Mouse (Mus musculus) left cerebral cortex, postnatal 4 days (tissue): ENCODE results near the gene Syce2. TPM values are rescaled to one million over a fixed set of nuclear protein-coding genes. Genes with fewer than 3 reads are reported as not detected.
"Not testable (repeated sequence)": the region's sequence is repeated elsewhere in the genome, so short reads cannot be mapped to it uniquely, and the experiment has no call there.

Experiments used
- DNase-seq: peaks from one replicate; pipeline ENCODE4 v3.0.0-alpha.2; 2022
- intact Hi-C: fragments of 180-260 bp; cut with DNase I; formaldehyde crosslinking; loops from one replicate; pipeline ENCODE4 v1.15.1; 2025
- total RNA-seq, 2 experiments: library from RNA; stranded (reverse); gene quantifications; 2 replicates each; pipeline ENCODE4 v1.2.3; 2021

The Syce2 gene
- total RNA-seq = 10 to 100 TPM; 42.0 to 42.4 TPM

GRCm38 (mm10) chr8:84871376-84872308 is at the start of gene Syce2:
Gene Syce2 (plus strand): TSS chr8:84872111.
- peak; percentile 74 for DNase-seq
- intact Hi-C loops = no loop called here

DNA sequence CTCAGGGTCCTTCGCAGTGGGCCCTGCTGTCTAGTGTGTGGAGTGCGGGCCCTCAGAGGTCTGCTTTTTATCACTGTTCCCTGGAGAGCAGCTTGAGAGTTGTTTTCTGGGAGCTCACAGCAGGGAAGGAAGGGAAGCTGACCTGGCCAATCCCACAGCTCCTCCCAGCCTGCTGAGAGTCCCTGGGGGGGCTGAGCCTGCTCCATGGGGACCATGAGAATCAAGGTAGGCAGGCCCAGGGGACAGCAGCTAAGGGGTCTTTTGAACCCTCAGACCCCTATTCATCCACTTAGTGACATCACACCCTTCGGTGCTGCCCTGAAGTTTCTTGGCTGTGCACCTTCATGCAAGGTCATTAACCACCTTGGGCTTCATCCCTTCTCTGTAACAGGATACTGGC is 49.2 kb upstream of the Syce2 start, which contains the start of gene Dand5:
Dand5 (minus strand) TSS at position 101 of the 400 bp plus-strand sequence.
- no peak for DNase-seq
- intact Hi-C loops = no loop called here

DNA sequence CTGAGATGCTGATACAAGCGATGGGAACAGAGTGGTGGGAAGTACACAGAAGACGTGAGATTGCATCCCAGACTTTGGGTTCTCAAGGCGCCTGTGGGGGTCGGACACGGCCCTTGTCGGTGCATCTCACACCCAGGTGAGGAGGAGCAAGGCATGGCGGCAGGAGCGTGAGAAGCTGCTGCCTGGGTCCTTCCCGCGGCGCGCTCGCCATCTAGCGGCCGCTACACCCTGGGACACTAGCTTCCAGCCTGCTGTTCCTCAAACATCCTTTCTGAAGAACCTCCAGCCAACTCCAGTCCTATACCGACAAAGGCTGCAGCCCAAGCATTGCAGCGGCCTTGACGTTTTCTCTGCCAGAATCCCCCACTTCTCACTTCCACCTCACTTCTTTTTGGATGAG is 48.3 kb upstream of the Syce2 start:
- intact Hi-C loops = no loop called here

DNA sequence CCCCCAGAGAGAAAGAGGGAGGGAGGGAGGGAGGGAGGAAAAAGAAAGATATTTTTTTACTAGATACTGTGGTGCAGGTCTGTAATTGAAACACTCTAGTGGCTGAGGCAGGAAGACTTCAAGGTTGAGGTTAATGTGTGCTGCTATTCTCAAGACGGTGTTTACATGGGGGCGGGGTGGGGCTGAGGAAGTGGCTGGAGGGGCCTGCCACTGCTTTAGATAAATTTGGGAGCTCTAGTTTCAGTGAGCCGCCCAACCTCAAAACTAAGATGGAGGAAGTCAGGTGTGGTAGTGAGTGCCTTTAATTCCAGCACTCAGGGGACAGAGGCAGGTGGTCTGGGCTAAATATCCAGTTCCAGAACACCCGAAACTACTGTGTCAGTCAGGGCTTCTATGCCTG is 46.3 kb upstream of the Syce2 start:
- intact Hi-C loops = no loop called here
- DNase-seq = no peak

More for the DNA sequence above, 48.3 kb upstream of the Syce2 start:
- peak; percentile 73 for DNase-seq

GRCm38 (mm10) chr8:84826518-84826917 is 45.4 kb upstream of the Syce2 start:
- DNase-seq, intact Hi-C loops: not testable (repeated sequence)

- intact Hi-C loops = no loop called here
- DNase-seq = no peak
Measured at GRCm38 (mm10) chr8:84831490-84831889, 40.4 kb upstream of the Syce2 start, which contains the start of gene Gadd45gip1. Gene Gadd45gip1 (plus strand): TSS chr8:84831522.

- intact Hi-C loops = no loop called here
- peak; percentile 77 for DNase-seq
Measured at GRCm38 (mm10) chr8:84832034-84832717, 39.7 kb upstream of the Syce2 start.

DNA sequence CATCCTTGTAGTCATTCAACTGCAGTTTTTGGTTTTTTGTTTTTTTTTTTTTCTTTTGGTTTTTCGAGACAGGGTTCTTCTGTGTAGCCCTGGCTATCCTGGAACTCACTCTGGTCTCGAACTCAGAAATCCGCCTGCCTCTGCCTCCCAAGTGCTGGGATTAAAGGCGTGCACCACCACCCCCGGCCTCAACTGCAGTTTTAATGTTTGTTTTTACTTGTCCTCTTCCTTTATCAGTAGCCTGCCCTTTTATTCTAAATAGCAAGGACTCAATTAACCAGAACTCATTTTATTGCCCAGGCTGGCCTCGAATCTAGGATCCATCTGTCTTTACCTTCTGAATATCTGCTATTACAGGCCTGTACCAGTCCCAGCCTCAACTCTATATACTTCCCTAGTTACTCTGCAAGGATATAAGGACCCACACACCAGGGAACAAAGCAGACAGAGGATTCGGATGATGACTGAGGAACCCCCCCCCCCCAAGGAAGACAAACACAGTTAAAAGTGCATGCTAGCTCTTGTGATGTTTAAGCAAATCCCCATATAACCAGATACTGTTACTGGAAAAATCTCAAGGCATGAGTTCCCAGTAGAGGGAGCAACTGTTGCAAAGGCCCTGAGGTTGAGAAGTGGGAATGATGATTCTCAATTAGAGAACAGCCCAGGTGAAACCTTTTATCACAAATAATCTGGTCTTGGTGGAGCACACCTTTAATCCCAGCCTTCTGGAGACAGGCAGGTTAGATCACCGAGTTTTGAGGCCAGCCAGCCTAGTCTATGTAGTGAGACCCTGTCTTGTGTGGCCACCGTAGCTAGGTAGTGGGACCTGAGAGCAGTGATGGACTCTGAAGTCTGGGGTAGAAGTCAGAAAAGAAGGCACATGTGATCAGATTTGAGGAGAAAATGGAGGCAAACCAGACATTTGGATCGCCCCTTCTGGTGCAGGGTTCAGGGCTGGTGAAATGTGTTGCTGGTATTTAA is 38.9 kb upstream of the Syce2 start:
- intact Hi-C loops = no loop called here
- DNase-seq = no peak

- intact Hi-C loops = no loop called here
- peak; percentile 69 for DNase-seq
Measured at GRCm38 (mm10) chr8:84834002-84834865, 37.7 kb upstream of the Syce2 start.

DNA sequence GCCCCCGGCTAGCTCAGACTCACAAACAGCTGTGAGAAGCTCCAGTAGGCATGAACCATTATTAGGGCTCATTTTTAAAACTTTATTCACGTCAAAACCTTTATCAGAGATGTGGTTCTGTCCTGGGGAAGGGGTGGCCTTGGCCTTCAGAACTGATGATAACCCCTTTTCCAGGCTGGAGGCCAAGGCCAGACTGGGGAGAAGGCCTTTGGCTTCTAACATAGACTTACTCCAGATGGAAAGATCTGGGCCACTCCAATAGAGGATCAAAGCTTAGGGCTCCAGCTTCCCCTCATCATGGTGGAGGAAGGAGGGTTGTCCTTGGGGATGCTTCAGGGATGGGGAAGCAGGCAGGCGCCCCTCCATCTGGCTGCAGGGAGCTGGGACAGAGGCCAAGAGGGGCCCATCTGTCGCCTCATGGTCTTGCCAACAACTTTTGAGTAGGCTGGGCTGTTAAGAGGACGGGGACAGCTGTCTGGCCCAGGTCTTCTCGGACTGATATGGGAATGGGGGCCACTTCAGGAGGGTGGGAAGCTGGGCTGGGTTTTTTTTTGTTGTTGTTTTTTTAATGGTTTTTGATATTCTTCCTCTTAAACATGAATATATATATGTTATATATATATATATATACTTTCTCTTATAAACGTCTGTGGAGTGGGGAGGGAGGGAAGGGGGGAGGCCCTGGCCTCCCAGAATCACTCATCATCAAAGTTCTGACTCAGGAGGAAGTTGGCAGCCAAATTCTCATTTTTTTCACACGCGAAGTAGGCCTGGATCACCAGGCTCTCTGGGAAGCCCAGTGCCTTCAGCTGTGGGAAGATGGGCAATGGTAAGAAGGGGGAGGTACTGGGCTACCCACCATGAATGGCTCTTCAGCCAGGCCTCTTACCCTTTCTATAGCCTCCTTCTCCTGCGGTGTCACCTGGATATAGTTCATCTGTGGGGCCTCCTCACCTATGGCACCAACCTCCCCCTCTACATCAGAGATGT is 36.8 kb upstream of the Syce2 start:
- intact Hi-C loops = no loop called here
- peak; percentile 93 for DNase-seq

DNA sequence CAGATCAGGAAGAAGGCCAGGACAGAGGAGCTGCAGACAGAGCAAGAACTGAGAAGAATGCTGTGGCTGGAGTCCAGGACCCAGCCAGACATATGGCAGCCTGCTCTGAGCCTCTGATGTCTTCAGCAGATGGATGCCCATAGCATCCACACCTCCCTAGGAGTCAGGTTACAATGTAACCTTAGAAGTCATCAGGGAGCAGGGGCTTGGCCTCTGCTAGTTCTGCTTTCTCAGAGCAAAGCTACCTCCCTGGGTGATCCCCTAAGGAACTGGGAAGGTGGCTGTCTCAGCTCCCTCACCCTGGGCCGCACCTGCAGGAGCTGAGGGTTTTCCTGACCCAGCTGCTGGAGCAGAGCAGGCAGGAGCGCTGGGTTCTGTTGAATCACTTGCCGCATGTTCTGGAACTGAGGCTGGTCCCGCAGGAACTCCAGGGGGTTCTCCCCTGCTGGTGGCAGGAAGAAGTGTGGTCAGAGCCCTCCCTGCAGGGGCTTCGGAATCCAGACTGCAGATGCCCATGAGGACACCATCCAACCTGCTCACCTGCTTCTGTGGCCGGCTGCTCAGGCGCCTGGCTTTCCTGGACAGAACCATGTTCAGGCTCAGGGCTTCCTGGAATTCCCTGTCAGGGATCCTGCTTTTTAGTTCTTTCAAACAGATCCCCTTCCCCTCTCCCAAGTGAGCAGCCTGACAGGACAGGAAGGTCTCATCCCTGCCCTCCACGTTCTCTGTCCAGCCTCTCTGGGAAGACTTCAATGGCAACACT is 34.6 kb upstream of the Syce2 start:
- intact Hi-C loops = no loop called here
- DNase-seq = no peak

DNA sequence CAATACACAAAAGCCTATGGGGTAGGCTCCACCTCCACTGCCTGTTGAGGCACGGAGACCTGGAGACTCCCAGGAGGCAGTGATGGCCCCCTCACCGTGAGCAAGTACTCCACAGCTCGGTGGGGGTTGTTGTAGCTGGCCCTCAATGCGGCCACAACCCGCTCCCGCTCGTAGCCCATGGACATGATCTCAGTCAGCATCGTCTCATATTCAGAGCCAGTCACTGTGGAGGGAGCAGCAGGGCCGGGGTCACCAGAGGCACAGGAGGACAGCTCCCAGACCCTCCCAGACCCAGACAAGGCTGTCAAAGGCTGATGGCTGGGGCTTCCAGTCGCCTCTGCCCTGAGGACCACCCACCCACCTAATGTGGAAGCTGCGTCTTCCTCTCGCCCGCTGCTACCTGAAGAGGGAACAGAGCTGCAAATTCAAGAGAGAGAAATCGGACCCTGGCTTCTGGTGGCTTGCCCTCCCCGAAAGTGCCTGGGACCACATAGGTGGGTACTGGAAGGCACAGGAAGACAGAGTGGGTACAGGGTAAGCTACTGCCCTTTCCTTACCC is 33.9 kb upstream of the Syce2 start:
- intact Hi-C loops = no loop called here
- no peak for DNase-seq

GRCm38 (mm10) chr8:84838513-84838912 is 33.4 kb upstream of the Syce2 start:
- DNase-seq = no peak
- intact Hi-C loops = no loop called here

- intact Hi-C loops = no loop called here
- DNase-seq = no peak
Measured at GRCm38 (mm10) chr8:84839411-84839810, 32.5 kb upstream of the Syce2 start.

GRCm38 (mm10) chr8:84839875-84840247 is 32.0 kb upstream of the Syce2 start:
- no peak for DNase-seq
- intact Hi-C loops = no loop called here

GRCm38 (mm10) chr8:84840248-84840999 is 31.5 kb upstream of the Syce2 start, which contains the start of gene Rad23a:
Gene Rad23a (minus strand): TSS chr8:84840665.
- intact Hi-C loops = no loop called here
- peak; percentile 93 for DNase-seq

DNA sequence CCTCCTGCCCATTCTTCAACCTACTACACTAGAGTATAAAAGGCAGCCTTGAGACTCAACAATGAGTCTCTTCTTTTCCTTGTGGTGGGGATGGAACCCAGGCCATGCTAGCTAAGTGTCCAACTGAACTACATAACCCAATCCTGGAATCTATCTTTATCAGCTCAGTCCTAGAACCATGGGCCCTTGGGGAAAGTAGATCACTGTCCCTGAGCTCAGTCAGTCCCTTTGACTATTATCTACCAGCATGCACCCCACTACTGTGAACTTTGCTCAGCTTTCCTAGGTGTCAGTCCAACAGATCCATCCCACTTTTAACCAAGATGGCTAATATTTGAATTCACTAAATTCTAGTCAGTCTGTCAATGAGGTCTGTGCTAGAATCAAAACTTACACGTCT is 30.4 kb upstream of the Syce2 start:
- intact Hi-C loops = no loop called here
- DNase-seq = no peak
